Mouse (Mus musculus) small intestine, adult 2 months (tissue): ENCODE measurements at regions not wholly inside any gene's neighbourhood (a gene's known extent, or its start where the extent isn't known, plus 50 kb on each side); places are given as distances from the start of the nearest gene placed in this dataset.

Source experiments
- CTCF ChIP-seq: fragments of 200-500 bp; IDR thresholded peaks from 2 replicates; pipeline ENCODE4 v1.5.1; 2012; ENCODE audit warnings: low read depth, mild to moderate bottlenecking, control low read depth, inconsistent platforms, low read length, moderate library complexity, mixed read lengths; ENCODE audit not compliant: insufficient replicate concordance, insufficient read length; ENCODE audit errors: extremely low read depth
- POLR2A ChIP-seq: fragments of 200-500 bp; IDR thresholded peaks from 2 replicates; pipeline ENCODE4 v1.6.1; 2012; ENCODE audit warnings: low read depth, mild to moderate bottlenecking, control low read depth, inconsistent platforms, low read length, moderate library complexity

GRCm38 (mm10) chr2:167847281-167848077 lies 84.4 kb upstream of the Ptpn1 start:
- TF ChIP-seq CTCF (no peak), POLR2A (no peak)
